Mouse (Mus musculus) central nervous system, embryonic 14 days (tissue): ENCODE measurements around the gene Gm10770. TPM values are rescaled to one million over a fixed set of nuclear protein-coding genes. Genes with fewer than 3 reads are reported as not detected.

Experiments used
- polyA plus RNA-seq: library from polyadenylated mRNA; depleted of rRNA; stranded (reverse); fragments of >200 nt; gene quantifications from 2 replicates; pipeline ENCODE4 v1.2.3, GENCODE M21; 2012; rRNA removed

Gm10770 gene
- polyA plus RNA-seq, result not detected in 2 replicates

GRCm38 (mm10) chr2:150179579-150179978 is at the start of gene Gm10770:
Gene Gm10770 (minus strand): TSS chr2:150179679.

GRCm38 (mm10) chr2:150217600-150218362 is 38.3 kb upstream of the Gm10770 start, which contains the start of gene Zfp937:
Gene Zfp937 (plus strand): TSS chr2:150218073.

GRCm38 (mm10) chr2:150181570-150181999 is 2.1 kb upstream of the Gm10770 start, which contains the start of gene Gm14139:
Gene Gm14139 (plus strand): TSS chr2:150181755.

GRCm38 (mm10) chr2:150136435-150136897 is 43.0 kb downstream of the Gm10770 start, which contains the start of gene Zfp120:
Gene Zfp120 (minus strand): TSS chr2:150136708.

Other genes with a start within 250 kb of the Gm10770 start
- 3.6 and 4.1 TPM in 2 replicates for gene Zfp120, start 43.0 kb downstream of the Gm10770 start, polyA plus RNA-seq
- gene Gm14139, start 2.1 kb upstream of the Gm10770 start, polyA plus RNA-seq, result not detected in 2 replicates
- 2.8 and 3.0 TPM in 2 replicates for gene Zfp937, start 38.4 kb upstream of the Gm10770 start, polyA plus RNA-seq
- 1.1 and 1.2 TPM in 2 replicates for gene Gm21994, start 75.9 kb upstream of the Gm10770 start, polyA plus RNA-seq
- 0.04 TPM in 1 of 2 replicates, not detected in the other for gene Gm14124, start 77.8 kb upstream of the Gm10770 start, polyA plus RNA-seq
- 0.48 and 0.54 TPM in 2 replicates for gene Gm10130, start 144.0 kb upstream of the Gm10770 start, polyA plus RNA-seq
- 3.6 and 5.8 TPM in 2 replicates for gene 3300002I08Rik, start 183.1 kb upstream of the Gm10770 start, polyA plus RNA-seq